Mouse (Mus musculus): Measurements from ENCODE around the gene Cdh23. TPM values are rescaled to one million over a fixed set of nuclear protein-coding genes. Genes with fewer than 3 reads are reported as not detected.

Cdh23 gene
- polyA plus RNA-seq, 1 experiment from 2014 or later, result 0.50 TPM

GRCm38 (mm10) chr10:60689396-60689795, 6.9 kb downstream of the Cdh23 start:
- peaks cover 58% of the 10 kb centered on the region for H3K27me3 ChIP-seq (ENCODE audit: insufficient read depth, low read length)
- H3K27ac ChIP-seq (ENCODE audit: low read length), result no peak overlapping the region
- no peak overlapping the region for H3K4me3 ChIP-seq (ENCODE audit: low read length)
- no peaks in the 10 kb centered on the region for H3K36me3 ChIP-seq (ENCODE audit: insufficient read depth, low read length)
- H3K4me2 ChIP-seq (replicated peaks; ENCODE audit: low read depth, low read length), result no peak overlapping the region
- ATAC-seq (ENCODE audit: low FRiP score, low TSS enrichment), result no peak
- peaks cover 18% of the 10 kb centered on the region for H3K4me1 ChIP-seq (ENCODE audit: insufficient read depth, low read length)
- 78% methylated on average over 4 of the region's 4 CpGs for WGBS
- no peaks in the 10 kb centered on the region for H3K9me3 ChIP-seq (ENCODE audit: low read length)
- no peak overlapping the region for H3K9ac ChIP-seq (replicated peaks; ENCODE audit: low read length)

- Histone ChIP-seq H3K36me3 (ENCODE audit: insufficient read depth, low read length) (no peaks in the 10 kb centered on the region), H3K27me3 (ENCODE audit: insufficient read depth, low read length) (peaks cover 69% of the 10 kb centered on the region), H3K4me2 (replicated peaks; ENCODE audit: low read depth, low read length) (peak overlapping the region; percentile 100), H3K4me1 (ENCODE audit: insufficient read depth, low read length) (peaks cover 18% of the 10 kb centered on the region), H3K27ac (ENCODE audit: low read length) (no peak overlapping the region), H3K9me3 (ENCODE audit: low read length) (no peaks in the 10 kb centered on the region), H3K4me3 (ENCODE audit: low read length) (peak overlapping the region; percentile 63), H3K9ac (replicated peaks; ENCODE audit: low read length) (peak overlapping the region; percentile 68)
- ATAC-seq (ENCODE audit: low FRiP score, low TSS enrichment), result peak; percentile 67
- WGBS, result under 1% methylated on average over 76 of the region's 76 CpGs
These were observed 9.1 kb downstream of the Cdh23 start for GRCm38 (mm10) chr10:60687011-60687776.

- H3K4me3 ChIP-seq (ENCODE audit: low read length), result peak overlapping the region; percentile 63
- H3K9me3 ChIP-seq (ENCODE audit: low read length), result no peaks in the 10 kb centered on the region
- H3K27me3 ChIP-seq (ENCODE audit: insufficient read depth, low read length), result peaks cover 69% of the 10 kb centered on the region
- no peak for ATAC-seq (ENCODE audit: low FRiP score, low TSS enrichment)
- H3K4me2 ChIP-seq (replicated peaks; ENCODE audit: low read depth, low read length), result peak overlapping the region; percentile 100
- H3K27ac ChIP-seq (ENCODE audit: low read length), result no peak overlapping the region
- H3K4me1 ChIP-seq (ENCODE audit: insufficient read depth, low read length), result peaks cover 15% of the 10 kb centered on the region
- 0 out of 2 replicates have a peak overlapping the region, but pooled peaks have one; percentile 17 for H3K9ac ChIP-seq (replicated peaks; ENCODE audit: low read length)
- WGBS, result under 1% methylated on average over 29 of the region's 37 CpGs
- no peaks in the 10 kb centered on the region for H3K36me3 ChIP-seq (ENCODE audit: insufficient read depth, low read length)
These were observed 9.7 kb downstream of the Cdh23 start for GRCm38 (mm10) chr10:60686641-60686975.

GRCm38 (mm10) chr10:60685764-60686640, 10.3 kb downstream of the Cdh23 start:
- H3K36me3 ChIP-seq (ENCODE audit: insufficient read depth, low read length), result no peaks in the 10 kb centered on the region
- no peak overlapping the region for H3K27ac ChIP-seq (ENCODE audit: low read length)
- H3K9me3 ChIP-seq (ENCODE audit: low read length), result no peaks in the 10 kb centered on the region
- 5% methylated on average over 50 of the region's 50 CpGs for WGBS
- H3K9ac ChIP-seq (replicated peaks; ENCODE audit: low read length), result 0 out of 2 replicates have a peak overlapping the region, but pooled peaks have one; percentile 17
- peak overlapping the region; percentile 63 for H3K4me3 ChIP-seq (ENCODE audit: low read length)
- no peak for ATAC-seq (ENCODE audit: low FRiP score, low TSS enrichment)
- peaks cover 69% of the 10 kb centered on the region for H3K27me3 ChIP-seq (ENCODE audit: insufficient read depth, low read length)
- H3K4me2 ChIP-seq (replicated peaks; ENCODE audit: low read depth, low read length), result peak overlapping the region; percentile 100
- peaks cover 14% of the 10 kb centered on the region for H3K4me1 ChIP-seq (ENCODE audit: insufficient read depth, low read length)

GRCm38 (mm10) chr10:60678926-60679325, 17.4 kb downstream of the Cdh23 start:
- no peaks in the 10 kb centered on the region for H3K9me3 ChIP-seq (ENCODE audit: low read length)
- H3K4me2 ChIP-seq (replicated peaks; ENCODE audit: low read depth, low read length), result no peak overlapping the region
- 93% methylated on average over 3 of the region's 3 CpGs for WGBS
- H3K36me3 ChIP-seq (ENCODE audit: insufficient read depth, low read length), result no peaks in the 10 kb centered on the region
- H3K4me3 ChIP-seq (ENCODE audit: low read length), result no peak overlapping the region
- no peak overlapping the region for H3K27ac ChIP-seq (ENCODE audit: low read length)
- no peaks in the 10 kb centered on the region for H3K4me1 ChIP-seq (ENCODE audit: insufficient read depth, low read length)
- no peak overlapping the region for H3K9ac ChIP-seq (replicated peaks; ENCODE audit: low read length)
- peaks cover 6% of the 10 kb centered on the region; the same call in 1 of the 2 replicates for H3K27me3 ChIP-seq (ENCODE audit: insufficient read depth, low read length)
- ATAC-seq (ENCODE audit: low FRiP score, low TSS enrichment), result no peak

GRCm38 (mm10) chr10:60677319-60677718, 19.0 kb downstream of the Cdh23 start:
- H3K9me3 ChIP-seq (ENCODE audit: low read length), result no peaks in the 10 kb centered on the region
- H3K36me3 ChIP-seq (ENCODE audit: insufficient read depth, low read length), result no peaks in the 10 kb centered on the region
- no peak overlapping the region for H3K9ac ChIP-seq (replicated peaks; ENCODE audit: low read length)
- H3K4me2 ChIP-seq (replicated peaks; ENCODE audit: low read depth, low read length), result no peak overlapping the region
- no peak overlapping the region for H3K4me3 ChIP-seq (ENCODE audit: low read length)
- 68% methylated on average over 4 of the region's 4 CpGs for WGBS
- no peak for ATAC-seq (ENCODE audit: low FRiP score, low TSS enrichment)
- no peaks in the 10 kb centered on the region for H3K4me1 ChIP-seq (ENCODE audit: insufficient read depth, low read length)
- no peaks in the 10 kb centered on the region for H3K27me3 ChIP-seq (ENCODE audit: insufficient read depth, low read length)
- H3K27ac ChIP-seq (ENCODE audit: low read length), result no peak overlapping the region

GRCm38 (mm10) chr10:60670166-60670565, 26.1 kb downstream of the Cdh23 start:
- 41% methylated on average over 8 of the region's 8 CpGs for WGBS
- Histone ChIP-seq H3K36me3 (ENCODE audit: insufficient read depth, low read length) (no peaks in the 10 kb centered on the region), H3K4me2 (replicated peaks; ENCODE audit: low read depth, low read length) (no peak overlapping the region), H3K4me1 (ENCODE audit: insufficient read depth, low read length) (no peaks in the 10 kb centered on the region), H3K9me3 (ENCODE audit: low read length) (no peaks in the 10 kb centered on the region), H3K27ac (ENCODE audit: low read length) (no peak overlapping the region), H3K4me3 (ENCODE audit: low read length) (no peak overlapping the region), H3K27me3 (ENCODE audit: insufficient read depth, low read length) (no peaks in the 10 kb centered on the region), H3K9ac (replicated peaks; ENCODE audit: low read length) (no peak overlapping the region)
- no peak for ATAC-seq (ENCODE audit: low FRiP score, low TSS enrichment)

- H3K27me3 ChIP-seq (ENCODE audit: insufficient read depth, low read length), result no peaks in the 10 kb centered on the region
- no peaks in the 10 kb centered on the region for H3K4me1 ChIP-seq (ENCODE audit: insufficient read depth, low read length)
- no peak overlapping the region for H3K27ac ChIP-seq (ENCODE audit: low read length)
- no peak overlapping the region for H3K4me3 ChIP-seq (ENCODE audit: low read length)
- no peaks in the 10 kb centered on the region for H3K9me3 ChIP-seq (ENCODE audit: low read length)
- no peak overlapping the region for H3K4me2 ChIP-seq (replicated peaks; ENCODE audit: low read depth, low read length)
- WGBS, result 81% methylated on average over 3 of the region's 3 CpGs
- H3K36me3 ChIP-seq (ENCODE audit: insufficient read depth, low read length), result no peaks in the 10 kb centered on the region
- no peak overlapping the region for H3K9ac ChIP-seq (replicated peaks; ENCODE audit: low read length)
- no peak for ATAC-seq (ENCODE audit: low FRiP score, low TSS enrichment)
These were observed 27.7 kb downstream of the Cdh23 start for GRCm38 (mm10) chr10:60668591-60668990.

GRCm38 (mm10) chr10:60660986-60661385, 35.3 kb downstream of the Cdh23 start:
- Histone ChIP-seq H3K4me2 (replicated peaks; ENCODE audit: low read depth, low read length) (no peak overlapping the region), H3K9me3 (ENCODE audit: low read length) (no peaks in the 10 kb centered on the region), H3K27me3 (ENCODE audit: insufficient read depth, low read length) (no peaks in the 10 kb centered on the region), H3K4me1 (ENCODE audit: insufficient read depth, low read length) (no peaks in the 10 kb centered on the region), H3K9ac (replicated peaks; ENCODE audit: low read length) (no peak overlapping the region), H3K36me3 (ENCODE audit: insufficient read depth, low read length) (no peaks in the 10 kb centered on the region), H3K27ac (ENCODE audit: low read length) (no peak overlapping the region), H3K4me3 (ENCODE audit: low read length) (no peak overlapping the region)
- 74% methylated on average over 9 of the region's 9 CpGs for WGBS
- no peak for ATAC-seq (ENCODE audit: low FRiP score, low TSS enrichment)
